Mouse (Mus musculus) liver, embryonic 15.5 days (tissue): ENCODE results near the gene 1700001C02Rik. TPM values are rescaled to one million over a fixed set of nuclear protein-coding genes. Genes with fewer than 3 reads are reported as not detected.

Source experiments
- ATAC-seq: fragments of 200-750 bp; cut with Nextera tagmentation; 2 replicates; pipeline ENCODE4 v1.8.0; 2017; ENCODE audit warnings: moderate number of reproducible peaks, mild to moderate bottlenecking, moderate library complexity; ENCODE audit not compliant: insufficient read depth
- H3K27ac ChIP-seq: fragments of 300-500 bp; sonication (generic); replicated peaks from 2 replicates; pipeline ENCODE4 v1.5.1; 2015; ENCODE audit warnings: mild to moderate bottlenecking, inconsistent platforms
- H3K27me3 ChIP-seq: fragments of 300-500 bp; sonication (generic); 2 replicates; pipeline ENCODE4 v1.6.1; 2015; ENCODE audit warnings: mild to moderate bottlenecking, inconsistent platforms
- H3K36me3 ChIP-seq: fragments of 300-500 bp; sonication (generic); replicated peaks from 2 replicates; pipeline ENCODE4 v1.6.1; 2015; ENCODE audit warnings: moderate library complexity, mild to moderate bottlenecking, inconsistent platforms
- H3K4me1 ChIP-seq: fragments of 300-500 bp; sonication (generic); replicated peaks from 2 replicates; pipeline ENCODE4 v1.6.1; 2015; ENCODE audit warnings: inconsistent platforms
- H3K4me2 ChIP-seq: fragments of 300-500 bp; sonication (generic); 2 replicates; pipeline ENCODE4 v1.6.1; 2015; ENCODE audit warnings: moderate library complexity, mild to moderate bottlenecking, inconsistent platforms
- H3K4me3 ChIP-seq: fragments of 300-500 bp; sonication (generic); replicated peaks from 2 replicates; pipeline ENCODE4 v1.5.1; 2015; ENCODE audit warnings: mild to moderate bottlenecking, inconsistent platforms
- H3K9ac ChIP-seq: fragments of 300-500 bp; sonication (generic); 2 replicates; pipeline ENCODE4 v1.6.1; 2015; ENCODE audit warnings: moderate library complexity, mild to moderate bottlenecking, inconsistent platforms
- H3K9me3 ChIP-seq: fragments of 300-500 bp; sonication (generic); replicated peaks from 2 replicates; pipeline ENCODE4 v1.6.1; 2016; ENCODE audit warnings: inconsistent platforms
- WGBS: fragments of 180-500 bp; shearing (Covaris S2); methylation state at CpG from one replicate; pipeline ENCODE4 v1.1.7; 2015; ENCODE audit warnings: mixed read lengths; ENCODE audit not compliant: insufficient replicate concordance; 5-methylcytosine and 5-hydroxymethylcytosine counted together
- polyA plus RNA-seq: library from polyadenylated mRNA; unstranded; fragments of >200 nt; fragmentation: Nextera tagmentation; extraction: Ambion mirVana; gene quantifications from 2 replicates; pipeline ENCODE4 v1.2.1, GENCODE M21; 2015

Gene 1700001C02Rik
- polyA plus RNA-seq, 1 experiment from 2014 or later = not detected

GRCm38 (mm10) chr5:30494606-30495005, 28.8 kb downstream of the 1700001C02Rik start:
- Histone ChIP-seq H3K36me3 (no peaks in the 10 kb centered on the region), H3K9me3 (no peaks in the 10 kb centered on the region), H3K4me1 (no peaks in the 10 kb centered on the region), H3K9ac (no peak overlapping the region), H3K4me2 (no peak overlapping the region), H3K27me3 (peaks cover 4% of the 10 kb centered on the region; the same call in 1 of the 2 replicates), H3K27ac (no peak overlapping the region), H3K4me3 (no peak overlapping the region)
- ATAC-seq = no peak
- WGBS = 75% methylated on average over 7 of the region's 7 CpGs

GRCm38 (mm10) chr5:30495288-30495687, 29.4 kb downstream of the 1700001C02Rik start:
- H3K9ac ChIP-seq = no peak overlapping the region
- no peaks in the 10 kb centered on the region for H3K4me1 ChIP-seq
- H3K36me3 ChIP-seq = no peaks in the 10 kb centered on the region
- ATAC-seq = no peak
- H3K27ac ChIP-seq = no peak overlapping the region
- no peaks in the 10 kb centered on the region for H3K9me3 ChIP-seq
- no peak overlapping the region for H3K4me3 ChIP-seq
- H3K27me3 ChIP-seq = peaks cover 4% of the 10 kb centered on the region; the same call in 1 of the 2 replicates
- WGBS = 71% methylated on average over 2 of the region's 2 CpGs
- no peak overlapping the region for H3K4me2 ChIP-seq

DNA sequence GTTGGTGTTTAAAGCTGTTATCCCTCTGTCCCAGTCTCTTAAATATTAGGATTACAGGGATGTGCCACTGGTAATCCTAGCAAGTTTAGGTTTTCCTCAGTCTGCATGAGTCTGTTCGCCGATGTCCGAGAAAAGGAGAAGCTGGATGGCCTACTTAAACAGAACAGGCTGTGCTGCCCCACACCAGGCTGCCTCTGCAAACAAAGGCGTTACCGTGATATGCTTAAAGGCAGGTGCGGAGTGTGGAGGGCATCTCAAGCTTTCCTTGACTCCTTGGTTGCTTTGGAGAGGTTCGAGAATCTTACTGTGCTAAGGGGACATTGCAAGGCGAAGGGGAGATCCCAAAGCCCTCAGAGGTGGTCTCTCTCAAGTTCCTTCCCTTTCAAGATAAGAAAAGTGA, 31.0 kb downstream of the 1700001C02Rik start:
- H3K4me1 ChIP-seq = no peaks in the 10 kb centered on the region
- no peaks in the 10 kb centered on the region for H3K27me3 ChIP-seq
- H3K4me3 ChIP-seq = no peak overlapping the region
- 62% methylated on average over 8 of the region's 8 CpGs for WGBS
- no peak overlapping the region for H3K4me2 ChIP-seq
- H3K9ac ChIP-seq = no peak overlapping the region
- H3K36me3 ChIP-seq = no peaks in the 10 kb centered on the region
- no peaks in the 10 kb centered on the region for H3K9me3 ChIP-seq
- no peak for ATAC-seq
- H3K27ac ChIP-seq = no peak overlapping the region

DNA sequence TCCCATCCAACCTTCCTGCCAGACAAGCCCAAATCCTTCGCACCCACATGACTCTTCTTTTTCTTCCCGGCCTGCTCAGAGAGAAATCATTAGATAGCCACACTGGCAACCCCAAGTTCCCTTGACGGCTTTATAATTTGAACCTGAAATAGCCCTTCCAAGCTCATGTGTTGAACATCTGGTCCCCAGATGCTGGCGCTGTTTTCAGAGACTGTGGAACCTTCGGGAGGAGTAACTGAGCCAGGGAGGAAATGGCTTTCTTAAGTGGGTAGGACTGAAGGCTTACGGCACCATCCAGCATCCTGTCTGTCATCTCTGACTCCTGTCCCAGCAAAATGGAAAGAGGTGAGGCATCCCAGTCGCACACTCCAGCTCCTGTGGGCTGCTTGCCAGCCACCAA, 31.5 kb downstream of the 1700001C02Rik start:
- Histone ChIP-seq H3K9me3 (no peaks in the 10 kb centered on the region), H3K4me1 (no peaks in the 10 kb centered on the region), H3K27me3 (no peaks in the 10 kb centered on the region), H3K36me3 (no peaks in the 10 kb centered on the region), H3K27ac (no peak overlapping the region), H3K9ac (no peak overlapping the region), H3K4me3 (no peak overlapping the region), H3K4me2 (no peak overlapping the region)
- WGBS = 61% methylated on average over 7 of the region's 7 CpGs
- no peak for ATAC-seq

GRCm38 (mm10) chr5:30513111-30513510, 47.3 kb downstream of the 1700001C02Rik start:
- no peak overlapping the region for H3K9ac ChIP-seq
- no peaks in the 10 kb centered on the region for H3K9me3 ChIP-seq
- no peaks in the 10 kb centered on the region for H3K36me3 ChIP-seq
- no peaks in the 10 kb centered on the region for H3K27me3 ChIP-seq
- H3K4me3 ChIP-seq = no peak overlapping the region
- no peak overlapping the region for H3K4me2 ChIP-seq
- ATAC-seq = no peak
- no peak overlapping the region for H3K27ac ChIP-seq
- peaks cover 7% of the 10 kb centered on the region for H3K4me1 ChIP-seq
- WGBS = 71% methylated on average over 8 of the region's 8 CpGs

DNA sequence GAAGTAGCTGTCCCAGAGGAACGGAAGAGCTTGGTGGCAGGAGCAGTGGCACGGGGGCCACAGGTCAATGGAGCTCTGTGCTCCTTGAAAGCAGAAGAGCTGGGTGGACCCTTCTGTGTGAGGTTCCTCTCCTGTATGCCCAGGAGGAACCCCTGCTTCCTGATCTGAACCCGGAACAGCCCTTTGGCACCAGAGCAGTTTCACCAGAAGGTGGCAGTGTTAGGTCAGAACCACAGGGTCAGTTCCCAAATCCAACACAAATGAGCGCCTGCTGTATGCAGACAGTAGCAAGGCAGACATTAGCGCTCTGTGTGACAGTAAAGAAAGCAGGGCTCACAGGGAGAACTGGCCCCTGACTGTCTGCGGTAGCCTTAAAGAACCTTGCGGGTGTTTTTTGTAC, 50.5 kb downstream of the 1700001C02Rik start:
- Histone ChIP-seq H3K27ac (no peak overlapping the region), H3K9me3 (no peaks in the 10 kb centered on the region), H3K27me3 (no peaks in the 10 kb centered on the region), H3K9ac (no peak overlapping the region), H3K4me2 (no peak overlapping the region), H3K4me1 (peaks cover 31% of the 10 kb centered on the region), H3K36me3 (no peaks in the 10 kb centered on the region), H3K4me3 (no peak overlapping the region)
- WGBS = 35% methylated on average over 7 of the region's 7 CpGs
- ATAC-seq = no peak

DNA sequence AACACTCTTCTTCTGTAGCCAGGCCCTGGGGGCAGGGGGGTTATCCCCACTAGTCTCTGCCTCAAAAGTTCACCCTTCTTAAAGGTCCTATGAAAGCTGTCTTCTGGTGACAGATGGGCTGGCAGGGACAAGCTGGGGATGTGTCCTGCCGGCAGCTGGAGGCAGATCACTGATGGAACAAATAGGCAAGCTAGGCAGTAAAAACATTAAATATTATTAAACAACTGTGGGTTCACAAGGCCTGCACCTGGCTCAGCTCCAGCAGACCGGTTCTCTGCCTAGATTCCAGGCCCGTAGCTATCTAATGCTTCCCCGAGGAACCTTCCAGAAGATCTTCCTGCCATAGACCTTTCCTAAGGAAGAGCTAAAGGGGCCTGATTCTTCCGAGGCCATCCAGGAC, 52.3 kb downstream of the 1700001C02Rik start:
- Histone ChIP-seq H3K4me1 (peaks cover 31% of the 10 kb centered on the region), H3K4me2 (0 out of 2 replicates have a peak overlapping the region, but pooled peaks have one; percentile 37), H3K9me3 (no peaks in the 10 kb centered on the region), H3K27me3 (no peaks in the 10 kb centered on the region), H3K9ac (no peak overlapping the region), H3K4me3 (no peak overlapping the region), H3K36me3 (no peaks in the 10 kb centered on the region), H3K27ac (peak overlapping the region; percentile 80)
- no peak for ATAC-seq
- 54% methylated on average over 5 of the region's 5 CpGs for WGBS

GRCm38 (mm10) chr5:30518547-30518946, 52.7 kb downstream of the 1700001C02Rik start:
- Histone ChIP-seq H3K9me3 (no peaks in the 10 kb centered on the region), H3K4me1 (peaks cover 31% of the 10 kb centered on the region), H3K9ac (no peak overlapping the region), H3K4me2 (peak overlapping the region; percentile 37), H3K27me3 (no peaks in the 10 kb centered on the region), H3K4me3 (no peak overlapping the region), H3K27ac (peak overlapping the region; percentile 80), H3K36me3 (no peaks in the 10 kb centered on the region)
- ATAC-seq = peak; percentile 88
- WGBS = 30% methylated on average over 6 of the region's 6 CpGs

DNA sequence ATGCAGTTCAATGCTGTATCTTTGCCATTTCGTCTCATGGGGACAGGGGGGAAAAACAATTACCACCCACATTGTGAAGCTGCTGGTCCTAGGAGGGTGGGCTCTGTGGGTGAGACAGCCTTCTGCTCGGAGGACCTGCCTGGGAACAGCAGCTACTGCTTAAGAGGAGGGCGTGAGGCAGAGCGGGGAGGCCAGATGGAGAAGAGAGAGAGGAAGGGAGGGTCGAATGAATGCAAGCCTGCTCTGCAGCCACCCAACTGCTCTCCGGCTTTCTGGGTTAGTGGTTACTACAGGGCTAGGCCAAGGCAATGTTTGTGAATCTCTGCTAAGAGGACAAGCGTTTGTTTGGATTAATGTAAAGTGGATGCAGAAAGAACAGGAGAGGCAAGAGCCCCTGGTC, 53.6 kb downstream of the 1700001C02Rik start:
- no peak overlapping the region for H3K4me3 ChIP-seq
- peaks cover 31% of the 10 kb centered on the region for H3K4me1 ChIP-seq
- H3K9me3 ChIP-seq = no peaks in the 10 kb centered on the region
- H3K9ac ChIP-seq = no peak overlapping the region
- H3K27ac ChIP-seq = peak overlapping the region; percentile 65
- no peaks in the 10 kb centered on the region for H3K36me3 ChIP-seq
- H3K27me3 ChIP-seq = no peaks in the 10 kb centered on the region
- WGBS = 43% methylated on average over 7 of the region's 7 CpGs
- H3K4me2 ChIP-seq = no peak overlapping the region
- ATAC-seq = no peak

DNA sequence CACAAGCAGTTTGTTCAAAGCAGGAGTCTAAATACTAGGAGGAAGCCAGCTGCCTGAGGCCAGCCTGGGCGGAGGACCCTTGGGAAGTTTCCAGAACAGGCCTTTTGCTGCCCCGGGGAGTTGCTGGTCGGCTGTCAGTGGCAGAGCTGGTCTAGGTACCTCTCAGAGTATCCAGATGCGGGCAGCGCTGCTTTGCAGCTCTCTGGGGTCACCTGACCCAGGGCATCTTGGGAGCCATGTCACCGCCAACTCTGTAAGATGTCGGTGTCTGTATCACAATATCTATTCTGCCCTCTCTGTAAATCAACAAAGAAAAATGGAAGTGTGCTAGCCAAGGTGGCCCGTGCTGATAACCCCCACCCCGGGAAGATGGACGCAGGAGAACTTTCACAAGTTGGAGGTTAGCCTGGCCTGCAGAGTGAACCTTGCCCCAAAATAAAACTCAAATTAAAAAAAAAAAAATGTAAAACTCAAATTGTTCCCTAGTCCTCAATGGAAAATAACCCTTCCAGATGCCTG, 54.4 kb downstream of the 1700001C02Rik start:
- no peak overlapping the region for H3K4me3 ChIP-seq
- H3K4me1 ChIP-seq = peaks cover 31% of the 10 kb centered on the region
- no peak overlapping the region for H3K9ac ChIP-seq
- no peak overlapping the region for H3K27ac ChIP-seq
- peak; percentile 29; the same call in 1 of the 2 replicates for ATAC-seq
- no peaks in the 10 kb centered on the region for H3K9me3 ChIP-seq
- no peaks in the 10 kb centered on the region for H3K27me3 ChIP-seq
- 45% methylated on average over 10 of the region's 10 CpGs for WGBS
- H3K4me2 ChIP-seq = no peak overlapping the region
- no peaks in the 10 kb centered on the region for H3K36me3 ChIP-seq

- 73% methylated on average over 8 of the region's 8 CpGs for WGBS
- Histone ChIP-seq H3K4me2 (no peak overlapping the region), H3K36me3 (no peaks in the 10 kb centered on the region), H3K27me3 (no peaks in the 10 kb centered on the region), H3K9ac (no peak overlapping the region), H3K9me3 (no peaks in the 10 kb centered on the region), H3K27ac (no peak overlapping the region), H3K4me1 (peaks cover 31% of the 10 kb centered on the region), H3K4me3 (no peak overlapping the region)
- no peak for ATAC-seq
Observed at GRCm38 (mm10) chr5:30522406-30522805, 56.6 kb downstream of the 1700001C02Rik start.

- no peak for ATAC-seq
- 22% methylated on average over 3 of the region's 3 CpGs for WGBS
- Histone ChIP-seq H3K4me2 (no peak overlapping the region), H3K4me3 (no peak overlapping the region), H3K9ac (no peak overlapping the region), H3K4me1 (peaks cover 24% of the 10 kb centered on the region), H3K9me3 (no peaks in the 10 kb centered on the region), H3K27ac (no peak overlapping the region), H3K27me3 (peaks cover under 1% of the 10 kb centered on the region; the same call in 1 of the 2 replicates), H3K36me3 (no peaks in the 10 kb centered on the region)
Observed at GRCm38 (mm10) chr5:30523131-30523530, 57.3 kb downstream of the 1700001C02Rik start.
